Mouse (Mus musculus): Measurements from ENCODE around the gene Tmem273. TPM values are rescaled to one million over a fixed set of nuclear protein-coding genes. Genes with fewer than 3 reads are reported as not detected.

The Tmem273 gene
- polyA plus RNA-seq, 1 experiment from 2014 or later, result 0.93 TPM

- no peak overlapping the region for H3K4me2 ChIP-seq
- no peak overlapping the region for H3K27ac ChIP-seq
- no peaks in the 10 kb centered on the region for H3K36me3 ChIP-seq
- no peaks in the 10 kb centered on the region for H3K9me3 ChIP-seq
- H3K4me3 ChIP-seq, result no peak overlapping the region
- H3K27me3 ChIP-seq, result no peaks in the 10 kb centered on the region
- H3K4me1 ChIP-seq, result 0 out of 2 replicates have a peak, but pooled peaks cover 10% of the 10 kb centered on the region
- ATAC-seq (ENCODE audit: insufficient number of reproducible peaks, low FRiP score, low TSS enrichment, low read depth), result no peak
- no peak overlapping the region for H3K9ac ChIP-seq
- WGBS, result 77% methylated on average over 4 of the region's 4 CpGs
Observed at GRCm38 (mm10) chr14:32814961-32815360, 29.2 kb downstream of the Tmem273 start.

DNA sequence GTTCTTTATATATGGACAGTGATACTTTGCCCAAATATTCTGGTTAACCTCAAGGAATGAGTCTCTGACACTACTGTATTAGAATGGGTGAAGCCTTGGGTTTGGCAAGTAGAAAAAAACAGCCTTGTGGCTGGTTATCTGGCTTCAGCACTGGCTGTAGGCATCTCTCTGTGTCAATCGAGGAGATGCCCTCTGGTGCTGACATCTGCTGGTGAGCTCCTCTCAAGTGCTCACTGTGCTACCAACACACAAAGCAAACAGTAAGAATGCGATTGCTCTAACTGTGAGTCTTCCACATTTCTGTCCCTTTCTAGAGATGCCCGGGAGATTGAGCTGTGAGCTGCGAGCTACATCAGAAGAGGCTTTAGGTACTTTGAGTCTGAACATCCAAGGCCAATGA, 30.8 kb downstream of the Tmem273 start:
- H3K27ac ChIP-seq, result no peak overlapping the region
- WGBS, result 72% methylated on average over 4 of the region's 4 CpGs
- ATAC-seq (ENCODE audit: insufficient number of reproducible peaks, low FRiP score, low TSS enrichment, low read depth), result no peak
- no peaks in the 10 kb centered on the region for H3K36me3 ChIP-seq
- no peaks in the 10 kb centered on the region for H3K27me3 ChIP-seq
- no peak overlapping the region for H3K4me2 ChIP-seq
- H3K4me3 ChIP-seq, result no peak overlapping the region
- H3K9me3 ChIP-seq, result no peaks in the 10 kb centered on the region
- 0 out of 2 replicates have a peak, but pooled peaks cover 10% of the 10 kb centered on the region for H3K4me1 ChIP-seq
- no peak overlapping the region for H3K9ac ChIP-seq

DNA sequence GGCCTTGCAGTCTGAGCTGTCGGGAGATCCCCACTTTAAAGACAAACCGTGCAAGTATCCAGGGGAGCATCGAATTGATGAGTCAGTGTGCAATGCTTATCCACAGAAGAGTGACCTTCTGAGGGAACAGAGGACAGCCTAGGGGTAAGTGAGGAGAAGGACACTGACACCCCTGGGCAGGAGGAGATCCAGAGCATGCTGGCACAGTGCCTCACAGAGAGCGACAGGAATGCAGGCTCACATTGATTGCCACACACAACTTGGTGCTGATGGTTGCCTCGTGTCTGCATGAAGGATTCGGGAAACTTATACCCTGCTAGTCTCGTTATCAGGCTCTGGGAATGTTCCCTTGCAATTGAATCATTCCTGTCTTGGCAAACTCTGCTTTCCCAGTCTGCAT, 31.5 kb downstream of the Tmem273 start:
- H3K36me3 ChIP-seq, result no peaks in the 10 kb centered on the region
- no peak for ATAC-seq (ENCODE audit: insufficient number of reproducible peaks, low FRiP score, low TSS enrichment, low read depth)
- H3K9ac ChIP-seq, result no peak overlapping the region
- H3K4me2 ChIP-seq, result no peak overlapping the region
- no peak overlapping the region for H3K27ac ChIP-seq
- no peaks in the 10 kb centered on the region for H3K9me3 ChIP-seq
- H3K4me3 ChIP-seq, result no peak overlapping the region
- no peaks in the 10 kb centered on the region for H3K27me3 ChIP-seq
- 49% methylated on average over 7 of the region's 7 CpGs for WGBS
- H3K4me1 ChIP-seq, result 0 out of 2 replicates have a peak, but pooled peaks cover 10% of the 10 kb centered on the region

DNA sequence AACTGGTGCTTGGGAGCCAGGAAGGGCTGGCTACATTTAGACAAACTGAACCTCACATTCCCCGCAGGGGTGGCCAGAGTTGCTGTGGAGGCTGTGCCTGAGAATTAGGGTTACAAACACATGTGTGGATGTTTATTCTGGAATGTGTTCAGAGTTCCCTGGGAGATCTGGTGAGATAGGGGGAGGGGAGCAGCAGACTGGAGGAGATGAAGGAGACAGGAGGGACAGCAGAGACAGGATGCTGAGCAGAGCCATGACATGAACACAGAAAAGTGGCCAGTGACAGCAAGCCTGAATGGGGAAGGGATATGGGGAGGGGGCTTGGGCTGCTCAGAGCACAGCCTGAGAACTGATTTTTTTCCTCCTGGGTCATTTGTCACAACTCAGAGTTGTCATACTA, 33.5 kb downstream of the Tmem273 start:
- Histone ChIP-seq H3K9ac (no peak overlapping the region), H3K4me1 (peaks cover 12% of the 10 kb centered on the region; the same call in 1 of the 2 replicates), H3K9me3 (no peaks in the 10 kb centered on the region), H3K36me3 (no peaks in the 10 kb centered on the region), H3K27me3 (no peaks in the 10 kb centered on the region), H3K4me3 (no peak overlapping the region), H3K4me2 (no peak overlapping the region), H3K27ac (no peak overlapping the region)
- no peak for ATAC-seq (ENCODE audit: insufficient number of reproducible peaks, low FRiP score, low TSS enrichment, low read depth)
- WGBS, result 32% methylated on average over 1 of the region's 1 CpGs

DNA sequence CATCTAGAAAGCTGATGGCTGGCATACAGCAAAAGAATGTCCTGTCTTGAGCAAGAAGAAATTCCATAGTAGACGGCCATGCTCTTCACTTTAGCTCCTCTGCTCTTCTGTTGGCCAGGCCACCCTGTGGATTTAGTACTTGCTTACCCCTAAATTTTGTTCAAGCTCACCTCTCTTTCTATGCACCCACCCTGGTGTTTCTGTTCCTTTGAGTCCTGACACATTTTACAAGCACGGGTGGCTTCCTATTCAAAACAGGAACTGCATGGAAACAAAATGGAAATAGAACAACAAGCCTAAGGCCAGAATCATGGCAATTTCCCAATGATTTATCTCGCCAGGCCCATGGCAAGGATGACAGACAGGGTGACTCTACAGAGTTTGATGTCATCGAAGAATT, 37.0 kb downstream of the Tmem273 start:
- H3K27ac ChIP-seq, result no peak overlapping the region
- no peak overlapping the region for H3K9ac ChIP-seq
- WGBS, result 80% methylated on average over 4 of the region's 4 CpGs
- no peak overlapping the region for H3K4me2 ChIP-seq
- no peak for ATAC-seq (ENCODE audit: insufficient number of reproducible peaks, low FRiP score, low TSS enrichment, low read depth)
- H3K36me3 ChIP-seq, result no peaks in the 10 kb centered on the region
- H3K27me3 ChIP-seq, result no peaks in the 10 kb centered on the region
- H3K9me3 ChIP-seq, result no peaks in the 10 kb centered on the region
- peaks cover 35% of the 10 kb centered on the region for H3K4me1 ChIP-seq
- no peak overlapping the region for H3K4me3 ChIP-seq

- no peaks in the 10 kb centered on the region for H3K27me3 ChIP-seq
- H3K9ac ChIP-seq, result no peak overlapping the region
- no peak for ATAC-seq (ENCODE audit: insufficient number of reproducible peaks, low FRiP score, low TSS enrichment, low read depth)
- WGBS, result 69% methylated on average over 3 of the region's 3 CpGs
- H3K4me1 ChIP-seq, result peaks cover 44% of the 10 kb centered on the region
- no peak overlapping the region for H3K27ac ChIP-seq
- no peak overlapping the region for H3K4me3 ChIP-seq
- no peaks in the 10 kb centered on the region for H3K36me3 ChIP-seq
- H3K9me3 ChIP-seq, result no peaks in the 10 kb centered on the region
- H3K4me2 ChIP-seq, result no peak overlapping the region
Observed at GRCm38 (mm10) chr14:32823861-32824260, 38.1 kb downstream of the Tmem273 start.

DNA sequence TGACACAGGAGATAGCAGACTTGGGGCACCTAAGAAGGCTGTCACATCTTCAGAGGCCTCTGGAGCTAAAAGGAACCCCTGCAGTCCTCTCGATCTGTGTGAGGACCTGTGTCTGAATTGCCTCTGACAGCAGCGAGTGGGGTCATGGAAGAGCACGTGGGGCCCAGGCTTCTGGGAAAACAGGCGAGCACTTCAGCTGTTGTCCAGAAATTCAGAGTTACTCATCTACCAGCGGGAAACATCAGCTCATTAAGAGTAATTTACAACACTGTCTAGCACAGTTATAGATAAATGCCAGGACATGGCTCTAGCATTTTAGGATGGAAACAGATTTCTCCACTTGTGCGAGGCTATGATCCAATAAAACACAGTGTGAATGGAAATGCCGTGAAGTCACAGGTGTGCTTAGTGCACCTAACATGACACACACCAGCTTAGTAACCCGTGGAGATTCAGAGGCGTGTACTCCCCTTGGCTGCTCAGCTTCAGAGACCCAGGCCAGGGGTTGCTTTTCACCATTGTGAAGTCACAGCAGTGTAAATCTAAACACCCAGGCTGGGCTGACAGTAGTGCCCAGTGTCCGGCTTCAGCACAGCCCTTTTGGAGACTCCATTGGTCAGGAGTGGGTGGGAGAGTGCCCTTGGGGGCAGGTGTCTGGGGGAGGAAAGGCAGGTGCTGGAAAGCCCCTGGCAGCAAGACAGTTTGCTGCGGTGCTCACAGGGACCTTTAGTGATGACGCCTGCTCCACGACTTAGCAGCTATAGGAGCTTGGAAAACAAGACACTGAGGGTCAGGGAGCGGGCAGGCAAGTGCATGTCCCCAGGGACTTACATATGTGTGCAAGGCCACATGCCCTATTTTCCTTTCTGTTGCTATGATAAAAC, 38.7 kb downstream of the Tmem273 start:
- ATAC-seq (ENCODE audit: insufficient number of reproducible peaks, low FRiP score, low TSS enrichment, low read depth), result no peak
- Histone ChIP-seq H3K4me3 (no peak overlapping the region), H3K4me2 (no peak overlapping the region), H3K27ac (no peak overlapping the region), H3K4me1 (peaks cover 39% of the 10 kb centered on the region), H3K9me3 (no peaks in the 10 kb centered on the region), H3K36me3 (no peaks in the 10 kb centered on the region), H3K27me3 (no peaks in the 10 kb centered on the region), H3K9ac (no peak overlapping the region)
- 42% methylated on average over 14 of the region's 14 CpGs for WGBS

DNA sequence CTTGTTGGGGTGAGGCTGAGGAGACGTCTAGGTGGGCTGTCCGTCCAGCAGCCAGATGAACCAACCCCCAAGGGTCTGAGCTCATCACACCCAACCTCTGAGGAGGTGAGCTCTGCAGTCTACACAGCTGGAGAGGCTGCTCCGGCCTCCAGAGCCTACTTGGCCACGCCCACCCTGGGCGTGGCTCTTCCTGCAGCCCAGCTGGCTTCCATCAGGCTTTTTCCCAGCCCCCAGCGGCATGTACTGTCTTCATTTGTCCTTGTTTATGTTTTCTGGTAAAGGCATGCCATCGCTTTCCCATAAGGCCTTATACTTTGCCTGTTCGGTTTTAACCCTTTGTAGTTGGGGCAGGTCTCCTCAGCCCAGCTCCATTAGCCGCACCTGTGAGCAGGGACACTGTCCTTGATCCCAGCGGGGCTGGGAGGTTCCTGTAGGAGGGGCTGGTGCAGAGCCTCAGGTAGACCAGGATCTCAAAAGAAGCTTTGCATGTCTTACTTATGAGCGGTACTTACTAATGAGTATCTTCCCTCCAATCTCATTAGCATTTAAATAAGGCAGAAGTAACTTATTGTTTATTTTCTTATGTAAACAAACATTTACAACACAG, 39.8 kb downstream of the Tmem273 start:
- H3K4me1 ChIP-seq, result peaks cover 39% of the 10 kb centered on the region
- no peaks in the 10 kb centered on the region for H3K9me3 ChIP-seq
- H3K9ac ChIP-seq, result no peak overlapping the region
- no peaks in the 10 kb centered on the region for H3K27me3 ChIP-seq
- no peak overlapping the region for H3K4me2 ChIP-seq
- no peak overlapping the region for H3K4me3 ChIP-seq
- 5% methylated on average over 11 of the region's 11 CpGs for WGBS
- no peaks in the 10 kb centered on the region for H3K36me3 ChIP-seq
- H3K27ac ChIP-seq, result no peak overlapping the region
- ATAC-seq (ENCODE audit: insufficient number of reproducible peaks, low FRiP score, low TSS enrichment, low read depth), result no peak; the same call in 1 of the 2 replicates

- Histone ChIP-seq H3K4me1 (peaks cover 39% of the 10 kb centered on the region), H3K4me3 (no peak overlapping the region), H3K9ac (no peak overlapping the region), H3K36me3 (no peaks in the 10 kb centered on the region), H3K27me3 (no peaks in the 10 kb centered on the region), H3K9me3 (no peaks in the 10 kb centered on the region), H3K4me2 (no peak overlapping the region), H3K27ac (peak overlapping the region; percentile 83)
- 56% methylated on average over 4 of the region's 4 CpGs for WGBS
- ATAC-seq (ENCODE audit: insufficient number of reproducible peaks, low FRiP score, low TSS enrichment, low read depth), result no peak; the same call in 1 of the 2 replicates
Observed at GRCm38 (mm10) chr14:32827165-32827564, 41.4 kb downstream of the Tmem273 start.

DNA sequence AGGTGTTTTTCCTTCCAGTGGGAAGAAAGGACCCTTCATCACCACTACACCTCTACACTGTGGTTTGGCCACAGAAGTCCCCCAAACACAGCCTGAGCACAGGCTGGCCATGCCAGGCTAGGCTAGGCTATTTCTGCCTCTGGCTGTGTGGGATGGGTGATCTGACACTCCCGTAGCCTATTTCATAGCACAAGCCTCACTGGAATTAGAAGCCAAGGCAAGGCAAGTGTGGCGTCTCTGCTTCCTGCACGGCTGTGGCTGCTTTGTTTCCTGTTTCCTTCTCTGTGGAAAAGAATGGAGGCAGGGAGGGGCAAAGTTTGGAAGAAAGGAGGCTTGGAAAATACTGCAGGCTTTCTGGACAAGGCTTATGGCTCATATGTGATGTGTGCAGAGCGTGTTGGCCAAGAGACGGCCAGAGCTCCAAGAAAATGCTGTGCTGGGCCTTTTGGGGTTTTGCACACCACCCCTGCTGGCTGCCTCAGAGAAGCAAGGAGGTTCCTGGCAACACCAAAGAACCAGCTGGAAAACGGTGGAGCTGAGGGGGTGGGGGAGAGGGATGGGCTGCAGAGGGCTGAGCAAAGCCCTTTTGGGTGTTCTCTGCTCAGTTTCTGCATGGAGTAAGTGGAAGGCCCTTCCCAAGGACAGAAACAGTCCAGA, 42.4 kb downstream of the Tmem273 start:
- WGBS, result 33% methylated on average over 6 of the region's 6 CpGs
- Histone ChIP-seq H3K4me1 (peaks cover 39% of the 10 kb centered on the region), H3K4me2 (no peak overlapping the region), H3K36me3 (no peaks in the 10 kb centered on the region), H3K27ac (peak overlapping the region; percentile 83), H3K4me3 (no peak overlapping the region), H3K9ac (no peak overlapping the region), H3K27me3 (no peaks in the 10 kb centered on the region), H3K9me3 (no peaks in the 10 kb centered on the region)
- no peak; the same call in 1 of the 2 replicates for ATAC-seq (ENCODE audit: insufficient number of reproducible peaks, low FRiP score, low TSS enrichment, low read depth)

DNA sequence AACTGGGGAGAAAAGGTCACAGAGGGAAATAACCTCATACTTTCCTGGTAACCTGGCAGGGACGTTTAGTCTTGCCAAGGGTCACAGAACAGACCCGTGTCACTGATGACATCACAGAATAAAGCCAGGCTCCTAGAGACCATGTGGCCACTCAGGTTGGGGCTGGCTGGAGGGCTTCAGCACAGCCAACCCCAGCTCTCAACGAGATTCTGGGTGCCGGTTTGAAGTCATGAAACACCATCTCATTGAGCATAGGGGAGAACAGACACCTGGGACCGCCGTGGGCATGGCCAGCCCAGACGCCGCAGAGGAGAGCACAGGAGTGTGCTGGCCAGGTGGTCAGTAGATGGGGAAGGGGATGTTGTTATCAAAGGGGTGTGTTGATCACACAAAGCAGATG, 48.1 kb downstream of the Tmem273 start, which contains the start of gene Fam170b:
Gene Fam170b, plus strand, starts transcription at position 116 of the 400 bp plus-strand sequence.
- Histone ChIP-seq H3K27me3 (0 out of 2 replicates have a peak, but pooled peaks cover 6% of the 10 kb centered on the region), H3K9me3 (no peaks in the 10 kb centered on the region), H3K27ac (no peak within 1 kb of the TSS), H3K9ac (no peak within 1 kb of the TSS), H3K4me3 (no peak within 1 kb of the TSS), H3K4me1 (no peaks in the 10 kb centered on the region), H3K4me2 (no peak within 1 kb of the TSS), H3K36me3 (no peaks in the 10 kb centered on the region)
- no peak for ATAC-seq (ENCODE audit: insufficient number of reproducible peaks, low FRiP score, low TSS enrichment, low read depth)
- WGBS, result 59% methylated on average over 8 of the region's 8 CpGs

DNA sequence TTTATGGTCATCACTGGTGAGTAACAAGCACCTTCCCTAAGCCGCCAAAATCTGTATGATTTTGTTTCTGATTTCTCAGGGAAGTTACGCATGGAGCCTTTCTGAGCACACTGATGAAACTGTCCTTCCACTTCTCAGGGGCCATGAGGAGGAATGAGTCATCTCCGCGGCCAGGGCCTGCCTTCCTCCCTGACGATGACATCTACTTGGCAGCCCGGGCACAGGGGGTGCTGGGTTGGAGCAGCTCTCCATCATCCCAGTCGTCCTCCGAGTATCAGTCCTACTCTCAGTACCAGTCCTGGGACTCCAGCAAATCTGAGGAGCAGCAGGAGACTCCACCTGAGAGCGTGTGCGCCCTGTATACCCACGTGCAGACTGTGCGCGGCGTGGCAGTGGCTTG, 49.4 kb downstream of the Tmem273 start:
- no peak for ATAC-seq (ENCODE audit: insufficient number of reproducible peaks, low FRiP score, low TSS enrichment, low read depth)
- Histone ChIP-seq H3K27me3 (0 out of 2 replicates have a peak, but pooled peaks cover 6% of the 10 kb centered on the region), H3K9ac (no peak overlapping the region), H3K4me1 (no peaks in the 10 kb centered on the region), H3K4me2 (no peak overlapping the region), H3K27ac (no peak overlapping the region), H3K36me3 (no peaks in the 10 kb centered on the region), H3K4me3 (no peak overlapping the region), H3K9me3 (no peaks in the 10 kb centered on the region)
- 82% methylated on average over 14 of the region's 14 CpGs for WGBS

All from limb, embryonic 15.5 days (tissue).